Mouse (Mus musculus) spleen, adult 12 weeks (tissue): Measurements from ENCODE around the gene Pnliprp2.

Experiments
- DNase-seq: peaks from one replicate; pipeline ENCODE4 v3.0.0; 2022; ENCODE audit warnings: low spot score

Pnliprp2 gene

DNA sequence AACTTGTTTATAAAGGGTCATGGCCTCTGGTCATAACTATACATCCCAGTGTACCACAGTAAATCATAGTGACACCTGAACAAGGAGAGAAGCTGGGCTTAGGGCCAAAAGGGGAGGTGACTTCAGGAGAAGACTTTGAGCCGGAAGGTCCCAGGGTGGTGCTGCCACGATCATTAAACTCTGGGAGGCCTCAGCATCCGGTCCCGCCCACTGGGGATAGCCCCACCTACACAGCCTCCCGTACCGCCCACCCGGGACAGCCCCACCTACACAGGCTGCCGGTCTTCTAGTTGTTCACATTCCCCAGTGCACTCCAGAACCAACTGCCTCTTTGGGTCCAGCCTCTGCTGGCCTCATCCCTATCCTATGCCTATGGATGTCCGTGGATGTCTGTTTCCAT lies at the start of gene Pnliprp2:
Gene Pnliprp2 (plus strand): TSS at position 297 of the 400 bp plus-strand sequence.
- DNase-seq = no peak

GRCm38 (mm10) chr19:58717925-58718324 lies 41.6 kb upstream of the Pnliprp2 start:
- no peak for DNase-seq

DNA sequence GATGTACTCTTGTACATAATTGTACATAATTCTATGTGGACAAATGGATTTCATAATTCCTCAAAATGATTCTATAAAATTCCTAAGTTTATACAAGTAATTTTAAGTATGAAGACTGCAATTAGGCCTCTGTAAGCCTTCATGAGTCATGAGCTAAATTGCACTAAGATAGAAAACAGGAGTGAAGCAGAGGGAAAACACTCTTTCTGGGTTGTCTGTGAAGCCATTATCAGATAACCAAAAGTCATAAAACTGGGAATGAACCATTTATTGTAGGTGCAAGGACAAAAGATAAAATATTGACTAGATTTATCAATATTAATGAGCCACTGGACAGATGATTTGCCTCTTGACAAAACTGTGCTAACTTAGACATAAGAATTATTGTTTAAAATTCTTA lies 39.1 kb upstream of the Pnliprp2 start:
- no peak for DNase-seq

DNA sequence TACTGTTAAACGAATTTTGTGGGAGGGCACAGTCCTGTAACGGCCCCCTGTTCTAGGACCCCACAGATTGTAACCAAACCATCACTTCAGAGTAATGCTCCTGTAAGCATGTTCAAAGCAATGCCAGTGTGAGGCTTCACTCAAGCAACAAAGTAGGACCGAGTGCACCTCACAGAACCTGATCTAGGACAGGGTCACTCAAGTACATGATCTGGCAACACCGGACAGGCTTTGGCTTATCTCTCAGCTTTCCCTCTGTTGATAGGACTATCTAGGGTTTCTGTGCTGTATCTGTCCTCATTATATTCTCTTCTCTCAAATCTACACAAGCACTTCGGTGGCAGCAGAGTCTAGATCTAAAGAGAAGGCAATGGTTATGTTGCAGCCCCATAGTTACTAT lies 33.0 kb upstream of the Pnliprp2 start:
- DNase-seq = no peak

GRCm38 (mm10) chr19:58727756-58728155 lies 31.8 kb upstream of the Pnliprp2 start:
- no peak for DNase-seq

GRCm38 (mm10) chr19:58728445-58729031 lies 31.0 kb upstream of the Pnliprp2 start, which contains the start of gene Pnliprp1:
Gene Pnliprp1, plus strand, starts transcription at chr19:58728887.
- no peak for DNase-seq

DNA sequence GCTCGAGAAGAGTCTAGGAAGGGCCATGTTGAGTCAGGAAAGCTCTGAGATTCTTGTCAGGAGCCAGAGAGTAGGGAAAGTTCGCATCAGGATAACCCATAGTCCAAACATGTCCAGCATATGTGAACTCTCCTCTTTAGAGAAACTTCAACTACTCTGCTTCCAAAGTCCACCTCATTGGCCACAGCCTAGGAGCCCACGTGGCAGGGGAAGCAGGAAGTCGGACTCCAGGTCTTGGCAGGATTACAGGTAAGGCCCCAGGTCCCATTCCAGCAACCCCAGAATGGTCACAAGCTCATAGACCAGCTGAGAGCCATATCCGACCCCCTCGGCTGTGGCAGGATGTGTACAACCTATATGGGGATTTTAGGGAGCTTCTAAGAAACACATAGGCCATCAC lies 26.3 kb upstream of the Pnliprp2 start:
- no peak for DNase-seq

DNA sequence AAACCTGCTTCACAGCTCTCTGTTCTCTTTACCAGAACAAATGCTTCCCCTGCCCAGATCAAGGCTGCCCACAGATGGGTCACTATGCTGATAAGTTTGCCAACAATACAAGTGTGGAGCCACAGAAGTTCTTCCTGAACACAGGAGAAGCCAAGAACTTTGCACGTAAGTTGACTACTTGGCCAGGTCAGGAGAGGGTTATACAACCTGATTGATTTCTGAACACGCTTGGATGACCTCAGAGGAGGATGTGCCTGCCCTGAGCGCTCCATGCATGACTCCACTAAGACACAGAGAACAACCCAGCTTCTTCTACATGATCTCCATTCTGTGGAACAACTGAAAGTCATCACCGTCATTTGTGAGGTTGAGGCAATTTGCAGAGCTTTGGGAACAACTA lies 21.4 kb upstream of the Pnliprp2 start:
- no peak for DNase-seq

GRCm38 (mm10) chr19:58741036-58741435 lies 18.5 kb upstream of the Pnliprp2 start:
- no peak for DNase-seq

DNA sequence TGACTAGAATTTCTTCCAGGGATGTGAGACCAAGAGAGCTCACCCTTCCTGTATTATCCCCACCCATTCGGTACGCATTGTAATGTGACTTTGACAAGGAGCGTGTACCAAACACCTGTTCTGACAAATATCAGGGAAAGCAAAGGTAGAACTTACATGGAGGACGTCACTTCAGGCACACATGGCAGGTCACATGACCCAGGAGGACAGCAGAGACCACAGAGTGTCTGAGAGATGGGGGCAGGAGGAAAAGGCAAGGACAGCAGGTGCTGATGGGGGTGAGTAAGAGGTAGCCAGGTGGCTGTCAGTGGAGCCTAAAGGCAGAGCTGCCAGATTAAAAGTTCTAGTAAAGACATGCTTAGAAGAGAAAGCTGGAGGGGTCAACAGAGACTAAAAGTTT lies 16.8 kb upstream of the Pnliprp2 start:
- DNase-seq = no peak

- no peak for DNase-seq
Observed at GRCm38 (mm10) chr19:58743736-58744135, 15.8 kb upstream of the Pnliprp2 start.

GRCm38 (mm10) chr19:58747498-58748000 lies 12.0 kb upstream of the Pnliprp2 start:
- no peak for DNase-seq

- no peak for DNase-seq
Observed at GRCm38 (mm10) chr19:58750822-58751221, 8.7 kb upstream of the Pnliprp2 start.

- DNase-seq = no peak
Observed at GRCm38 (mm10) chr19:58751504-58751903, 8.0 kb upstream of the Pnliprp2 start.

GRCm38 (mm10) chr19:58758871-58759270 lies 648 bp upstream of the Pnliprp2 start:
- DNase-seq = no peak

- no peak for DNase-seq
Observed at GRCm38 (mm10) chr19:58762316-58762715, 2.8 kb downstream of the Pnliprp2 start.

- DNase-seq = no peak
Observed at GRCm38 (mm10) chr19:58762848-58763541, 3.5 kb downstream of the Pnliprp2 start.

DNA sequence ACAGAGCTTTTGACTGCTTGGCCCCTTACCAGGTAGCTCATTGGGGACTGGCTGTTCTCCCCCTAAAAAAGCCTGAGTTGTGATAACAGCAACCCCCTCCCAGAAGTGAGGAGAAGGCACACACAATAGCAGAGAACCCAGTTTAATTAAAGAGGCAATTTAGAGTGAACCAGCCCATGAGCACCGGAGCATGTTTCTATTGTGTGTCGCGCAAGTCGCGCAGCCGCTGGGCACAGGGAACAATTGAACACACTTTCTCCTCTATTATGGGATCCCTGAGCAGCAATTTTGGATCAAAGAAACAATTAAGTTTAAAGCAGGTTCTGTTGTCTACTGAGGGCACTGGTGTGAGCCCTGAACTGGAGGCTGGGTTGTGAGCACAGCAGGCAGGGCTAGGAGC lies 7.8 kb downstream of the Pnliprp2 start:
- DNase-seq = no peak

DNA sequence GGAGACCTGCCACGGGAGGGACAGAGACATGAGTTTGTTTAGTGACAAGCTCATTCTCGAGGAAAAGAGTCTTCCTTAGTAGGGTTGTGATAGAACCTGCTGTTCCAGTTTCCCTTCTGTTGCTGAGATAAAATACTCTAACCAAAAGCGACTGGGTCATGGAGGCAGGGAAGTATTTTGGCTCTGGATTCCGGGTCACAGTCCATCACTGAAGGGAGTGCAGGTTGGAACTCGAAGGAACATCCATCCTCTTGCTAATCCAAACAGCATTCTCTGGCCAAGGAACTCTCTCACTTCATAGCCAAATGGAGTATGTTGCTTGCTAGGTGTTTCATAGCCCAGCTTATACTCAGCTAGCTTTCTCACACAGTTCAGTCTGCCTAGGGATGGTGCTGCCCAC lies 16.9 kb downstream of the Pnliprp2 start:
- no peak for DNase-seq

DNA sequence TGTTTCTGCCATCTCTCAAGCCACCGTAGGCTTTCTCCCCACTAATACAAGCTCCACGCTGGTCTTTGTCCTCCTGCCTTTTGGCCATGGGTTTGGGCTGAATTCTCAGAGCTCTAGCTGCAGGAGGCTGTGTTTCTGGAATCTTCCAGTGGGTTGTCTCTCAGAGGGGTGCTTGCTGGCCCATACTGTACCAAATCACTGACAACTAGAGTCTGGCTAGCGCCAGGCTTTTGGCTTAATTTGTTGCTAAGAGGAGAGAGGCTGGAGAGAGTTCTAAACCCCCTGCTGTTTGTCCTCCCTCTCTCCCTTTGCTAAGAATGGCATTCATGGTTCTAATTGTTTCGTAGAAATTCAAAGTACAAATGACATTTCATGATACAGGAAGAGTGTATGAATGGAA lies 22.0 kb downstream of the Pnliprp2 start:
- no peak for DNase-seq

DNA sequence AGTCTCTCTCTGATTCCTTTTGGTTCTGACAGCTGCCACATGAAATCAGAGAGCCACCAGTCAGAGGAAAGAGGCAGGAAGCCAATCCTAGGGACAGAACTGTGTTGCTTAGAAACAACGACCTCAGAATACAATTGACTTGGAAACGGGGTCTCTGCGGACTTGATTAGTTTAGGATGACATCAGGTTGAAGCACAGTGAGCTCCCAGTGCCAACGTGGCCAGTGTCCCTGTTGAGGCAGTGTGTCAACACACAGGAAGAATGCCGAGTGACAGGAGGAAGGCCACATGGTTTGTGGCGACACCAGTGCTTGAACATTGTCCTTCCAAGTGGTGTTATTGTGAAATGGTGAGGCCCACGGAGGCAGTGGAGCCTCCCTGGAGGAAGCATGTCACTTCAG lies 24.4 kb downstream of the Pnliprp2 start:
- DNase-seq = no peak

DNA sequence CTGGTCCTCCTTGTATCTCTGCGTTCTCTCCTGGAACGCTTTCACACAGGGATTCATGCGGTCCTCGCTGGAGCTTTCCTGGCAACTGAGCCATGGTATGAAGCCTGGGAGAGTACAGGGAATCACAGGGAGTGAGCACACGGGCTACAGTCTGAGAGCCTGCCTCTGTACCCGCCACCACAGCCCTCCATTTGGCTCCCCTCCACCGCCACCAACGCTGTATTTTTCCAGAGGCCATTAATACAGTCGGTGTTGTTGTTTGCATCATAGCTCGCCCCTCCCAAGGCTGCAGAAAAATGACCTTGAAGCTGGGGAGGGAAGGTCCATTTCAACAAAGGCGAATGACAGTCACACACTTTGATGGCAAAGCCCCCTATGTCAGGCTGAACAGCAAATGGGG lies 29.7 kb downstream of the Pnliprp2 start:
- no peak for DNase-seq

GRCm38 (mm10) chr19:58794284-58794683 lies 34.8 kb downstream of the Pnliprp2 start, which contains the start of gene 1700019N19Rik:
Gene 1700019N19Rik, minus strand, starts transcription at chr19:58794461.
- DNase-seq = no peak
